Mouse (Mus musculus): ENCODE results near the gene Eva1c.
A peak's percentile ranks its signal among the peaks of the same experiment; 100 is the strongest.

Eva1c gene

GRCm38 (mm10) chr16:90826457-90826856 lies at the start of gene Eva1c:
TSS of gene Eva1c (plus strand) at chr16:90826719.
- DNase-seq (ENCODE audit: low spot score in 2 of 2): no peak

GRCm38 (mm10) chr16:90779783-90780182 lies 46.7 kb upstream of the Eva1c start:
- DNase-seq (ENCODE audit: low spot score in 2 of 2): no peak

GRCm38 (mm10) chr16:90783302-90783701 lies 43.2 kb upstream of the Eva1c start:
- DNase-seq (ENCODE audit: low spot score in 2 of 2): no peak

- no peak for DNase-seq (ENCODE audit: low spot score in 2 of 2)
These were observed 41.3 kb upstream of the Eva1c start for GRCm38 (mm10) chr16:90785257-90785656.

GRCm38 (mm10) chr16:90788580-90788979 lies 37.9 kb upstream of the Eva1c start:
- DNase-seq (ENCODE audit: low spot score in 2 of 2): no peak

- no peak for DNase-seq (ENCODE audit: low spot score in 2 of 2)
These were observed 35.6 kb upstream of the Eva1c start for GRCm38 (mm10) chr16:90790946-90791345.

- DNase-seq (ENCODE audit: low spot score in 2 of 2): no peak
These were observed 34.5 kb upstream of the Eva1c start for GRCm38 (mm10) chr16:90792066-90792465.

GRCm38 (mm10) chr16:90792500-90792899 lies 34.0 kb upstream of the Eva1c start:
- DNase-seq (ENCODE audit: low spot score in 2 of 2): no peak

GRCm38 (mm10) chr16:90794708-90795107 lies 31.8 kb upstream of the Eva1c start:
- no peak for DNase-seq (ENCODE audit: low spot score in 2 of 2)

- DNase-seq (ENCODE audit: low spot score in 2 of 2): no peak
These were observed 28.1 kb upstream of the Eva1c start for GRCm38 (mm10) chr16:90798446-90798845.

GRCm38 (mm10) chr16:90798848-90799247 lies 27.7 kb upstream of the Eva1c start:
- no peak for DNase-seq (ENCODE audit: low spot score in 2 of 2)

- DNase-seq (ENCODE audit: low spot score in 2 of 2): no peak
These were observed 26.7 kb upstream of the Eva1c start for GRCm38 (mm10) chr16:90799840-90800239.

GRCm38 (mm10) chr16:90801251-90801650 lies 25.3 kb upstream of the Eva1c start:
- DNase-seq (ENCODE audit: low spot score in 2 of 2): no peak

GRCm38 (mm10) chr16:90801928-90802327 lies 24.6 kb upstream of the Eva1c start:
- DNase-seq (ENCODE audit: low spot score in 2 of 2): no peak

GRCm38 (mm10) chr16:90804466-90804865 lies 22.1 kb upstream of the Eva1c start:
- no peak for DNase-seq (ENCODE audit: low spot score in 2 of 2)

- DNase-seq (ENCODE audit: low spot score in 2 of 2): peak; percentile 100
These were observed 16.4 kb upstream of the Eva1c start, which contains the start of gene Urb1 for GRCm38 (mm10) chr16:90809975-90810715. TSS of gene Urb1 (minus strand) at chr16:90810413.

GRCm38 (mm10) chr16:90810716-90811256 lies 15.7 kb upstream of the Eva1c start:
- no peak for DNase-seq (ENCODE audit: low spot score in 2 of 2)

GRCm38 (mm10) chr16:90812086-90812485 lies 14.4 kb upstream of the Eva1c start:
- no peak for DNase-seq (ENCODE audit: low spot score in 2 of 2)

GRCm38 (mm10) chr16:90820326-90820725 lies 6.2 kb upstream of the Eva1c start:
- DNase-seq (ENCODE audit: low spot score in 2 of 2): no peak

GRCm38 (mm10) chr16:90821046-90821697 lies 5.3 kb upstream of the Eva1c start:
- DNase-seq (ENCODE audit: low spot score in 2 of 2): no peak

GRCm38 (mm10) chr16:90822284-90822935 lies 4.1 kb upstream of the Eva1c start:
- DNase-seq (ENCODE audit: low spot score in 2 of 2): no peak

GRCm38 (mm10) chr16:90822981-90823380 lies 3.5 kb upstream of the Eva1c start:
- no peak for DNase-seq (ENCODE audit: low spot score in 2 of 2)
